8 mouse cellular contexts compared by ENCODE assay signal in the genomic region with DNA sequence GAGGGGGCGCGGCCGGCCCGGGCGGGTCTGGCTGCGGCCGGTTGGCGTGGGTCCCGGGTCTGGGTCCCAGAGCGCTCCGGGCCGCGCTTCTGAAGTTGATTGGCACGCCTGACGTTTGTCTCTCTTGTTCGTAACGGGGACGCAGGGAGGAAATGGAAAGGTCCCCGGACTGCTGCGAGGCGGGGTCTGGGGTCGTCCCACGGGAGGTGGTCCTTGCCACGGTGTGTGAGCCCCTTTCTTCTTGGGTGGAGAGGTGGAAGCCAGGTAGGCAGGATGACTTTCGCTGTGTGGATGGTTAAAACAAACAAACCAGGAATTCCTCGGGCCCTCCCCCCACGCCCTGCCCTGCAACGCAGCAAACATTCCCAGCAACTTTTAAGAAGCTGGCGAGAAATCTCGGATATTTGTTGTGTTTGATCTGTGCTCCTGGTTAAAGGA. TPM values are rescaled to one million over a fixed set of nuclear protein-coding genes. Genes with fewer than 3 reads are reported as not detected.
DNase-seq lines count a peak whose midpoint lies in the region; ATAC-seq lines count a peak whose summit lies in the region.

No protein-coding gene starts in this region.

- no peaks in the 10 kb centered on the region for H3K27me3 ChIP-seq in hindbrain, embryonic 15.5 days
- no peaks in the 10 kb centered on the region for H3K27me3 ChIP-seq in lung, embryonic 16.5 days (ENCODE audit: control insufficient read depth, insufficient read depth, low read depth, low read length)

- under 1% methylated on average over 26 of the region's 30 CpGs for WGBS in hindbrain, embryonic 15.5 days
- WGBS in lung, embryonic 16.5 days: under 1% methylated on average over 30 of the region's 30 CpGs

- intact Hi-C loops in left cerebral cortex, postnatal 10 days (cut with DNase I): no loop called here

- no peaks in the 10 kb centered on the region for H3K9me3 ChIP-seq in hindbrain, embryonic 15.5 days
- no peaks in the 10 kb centered on the region for H3K9me3 ChIP-seq in lung, embryonic 16.5 days (ENCODE audit: control insufficient read depth, low read length)

- no peak for DNase-seq in cerebellum, adult 11-12 months
- peak; percentile 13 to 15 for DNase-seq in left cerebral cortex, adult 8-10 months (ENCODE audit: low spot score in 2 of 2)
- no peak for DNase-seq in left cerebral cortex, postnatal 10 days (ENCODE audit: extremely low spot score in 1 of 2, low spot score in 2 of 2)
- DNase-seq in adrenal gland, postnatal 4 days (ENCODE audit: low spot score in 2 of 2): no peak

- peak; percentile 8; the same call in 1 of the 2 replicates for ATAC-seq in cerebellum, adult (ENCODE audit: insufficient number of reproducible peaks, low FRiP score, low TSS enrichment)
- peak; percentile 15 for ATAC-seq in common myeloid progenitor, adult 5-6 weeks (replicated peaks; ENCODE audit: low read depth, poor library complexity, severe bottlenecking)
- no peak for ATAC-seq in hindbrain, embryonic 15.5 days (ENCODE audit: low FRiP score, low read depth)
- ATAC-seq in lung, embryonic 16.5 days (ENCODE audit: low read depth): peak; percentile 87

- peak overlapping the region; percentile 64 for H3K4me2 ChIP-seq in hindbrain, embryonic 15.5 days
- peak overlapping the region; percentile 56 for H3K4me2 ChIP-seq in lung, embryonic 16.5 days (ENCODE audit: low read depth, low read length)

- H3K4me3 ChIP-seq in hindbrain, embryonic 15.5 days: peak overlapping the region; percentile 97
- H3K4me3 ChIP-seq in lung, embryonic 16.5 days (ENCODE audit: low read length): peak overlapping the region; percentile 84

- no peaks in the 10 kb centered on the region for H3K36me3 ChIP-seq in hindbrain, embryonic 15.5 days
- H3K36me3 ChIP-seq in lung, embryonic 16.5 days (ENCODE audit: control insufficient read depth, insufficient read depth, low read length): no peaks in the 10 kb centered on the region

- H3K27ac ChIP-seq in hindbrain, embryonic 15.5 days (replicated peaks): peak overlapping the region; percentile 95
- H3K27ac ChIP-seq in lung, embryonic 16.5 days (ENCODE audit: low read length): peak overlapping the region; percentile 98

- H3K4me1 ChIP-seq in hindbrain, embryonic 15.5 days (replicated peaks): peaks cover 17% of the 10 kb centered on the region
- peaks cover 9% of the 10 kb centered on the region for H3K4me1 ChIP-seq in lung, embryonic 16.5 days (replicated peaks; ENCODE audit: control insufficient read depth, insufficient read depth, low read length)

- H3K9ac ChIP-seq in hindbrain, embryonic 15.5 days: peak overlapping the region; percentile 91
- peak overlapping the region; percentile 81 for H3K9ac ChIP-seq in lung, embryonic 16.5 days (ENCODE audit: low read length)

RNA-seq across cellular contexts. Expression of gene Nbeal1, which starts 0.4 kb away (rescaled TPM):
- 10 to 100 TPM; 23.3 to 28.3 (median 24.5) TPM for total RNA-seq in left cerebral cortex, adult 8-10 months (2022)
- 10 to 100 TPM; 15.5 to 19.0 TPM for total RNA-seq in left cerebral cortex, postnatal 10 days (2021)
- 7.3 and 13.0 TPM in 2 replicates for total RNA-seq in common myeloid progenitor, adult 5-6 weeks (2017)
- 7.1 and 8.0 TPM in 2 replicates for polyA plus RNA-seq in hindbrain, embryonic 15.5 days (2015; fragmentation: Nextera tagmentation; extraction: Ambion mirVana)
- 9.2 and 10.2 TPM in 2 replicates for polyA plus RNA-seq in lung, embryonic 16.5 days (2015; fragmentation: Nextera tagmentation; extraction: Ambion mirVana)
- 10 to 100 TPM; 40.8 to 43.3 TPM for total RNA-seq in adrenal gland, postnatal 4 days (2021)

Comparison
In these comparisons a context has a peak if more than half of its experiments do, and no peak if none do; other contexts are left out.
1. DNase-seq: peak in left cerebral cortex, adult 8-10 months (2 of 2); none in cerebellum, adult 11-12 months (single experiment), left cerebral cortex, postnatal 10 days (0 of 2) and adrenal gland, postnatal 4 days (0 of 2).